Mouse (Mus musculus): ENCODE measurements around the gene Slc39a11. TPM values are rescaled to one million over a fixed set of nuclear protein-coding genes. Genes with fewer than 3 reads are reported as not detected.
A peak's percentile ranks its signal among the peaks of the same experiment; 100 is the strongest.

The Slc39a11 gene
- total RNA-seq, 2 experiments from 2014 or later = 21.7 to 23.1 TPM

- Histone ChIP-seq H3K27ac (no peak overlapping the region), H3K4me3 (no peak overlapping the region)
- no peak for DNase-seq (ENCODE audit: low spot score in 2 of 2)
- no peak for TF ChIP-seq CTCF (conservative IDR thresholded peaks at IDR 0.05)
These were observed 256.3 kb downstream of the Slc39a11 start for GRCm38 (mm10) chr11:113393366-113394150.

GRCm38 (mm10) chr11:113391664-113392063 is 258.2 kb downstream of the Slc39a11 start:
- TF ChIP-seq CTCF (conservative IDR thresholded peaks at IDR 0.05) = no peak

GRCm38 (mm10) chr11:113389637-113390036 is 260.2 kb downstream of the Slc39a11 start:
- Histone ChIP-seq H3K27ac (no peak overlapping the region), H3K4me3 (no peak overlapping the region)
- no peak for TF ChIP-seq CTCF (conservative IDR thresholded peaks at IDR 0.05)
- no peak for DNase-seq (ENCODE audit: low spot score in 2 of 2)

More at GRCm38 (mm10) chr11:113391664-113392063, 258.2 kb downstream of the Slc39a11 start:
- no peak for DNase-seq (ENCODE audit: low spot score in 2 of 2)
- no peak overlapping the region for H3K27ac ChIP-seq
- no peak overlapping the region for H3K4me3 ChIP-seq

GRCm38 (mm10) chr11:113382674-113383571 is 267.0 kb downstream of the Slc39a11 start:
- TF ChIP-seq CTCF (conservative IDR thresholded peaks at IDR 0.05) = no peak
- H3K27ac ChIP-seq = no peak overlapping the region
- no peak for DNase-seq (ENCODE audit: low spot score in 2 of 2)
- no peak overlapping the region for H3K4me3 ChIP-seq

- DNase-seq (ENCODE audit: low spot score in 2 of 2) = no peak
- Histone ChIP-seq H3K4me3 (no peak overlapping the region), H3K27ac (no peak overlapping the region)
- no peak for TF ChIP-seq CTCF (conservative IDR thresholded peaks at IDR 0.05)
These were observed 268.3 kb downstream of the Slc39a11 start for GRCm38 (mm10) chr11:113381550-113381949.

GRCm38 (mm10) chr11:113378867-113379266 is 271.0 kb downstream of the Slc39a11 start:
- no peak for DNase-seq (ENCODE audit: low spot score in 2 of 2)
- no peak for TF ChIP-seq CTCF (conservative IDR thresholded peaks at IDR 0.05)
- no peak overlapping the region for H3K4me3 ChIP-seq
- H3K27ac ChIP-seq = no peak overlapping the region

- Histone ChIP-seq H3K4me3 (no peak overlapping the region), H3K27ac (no peak overlapping the region)
- TF ChIP-seq CTCF (conservative IDR thresholded peaks at IDR 0.05) = peak; percentile 65
- DNase-seq (ENCODE audit: low spot score in 2 of 2) = no peak
These were observed 273.8 kb downstream of the Slc39a11 start for GRCm38 (mm10) chr11:113376066-113376465.

GRCm38 (mm10) chr11:113373926-113374325 is 276.0 kb downstream of the Slc39a11 start:
- no peak for DNase-seq (ENCODE audit: low spot score in 2 of 2)
- no peak for TF ChIP-seq CTCF (conservative IDR thresholded peaks at IDR 0.05)
- H3K4me3 ChIP-seq = no peak overlapping the region
- H3K27ac ChIP-seq = peak overlapping the region; percentile 51; the same call in 1 of the 2 replicates

GRCm38 (mm10) chr11:113373331-113373730 is 276.5 kb downstream of the Slc39a11 start:
- no peak for TF ChIP-seq CTCF (conservative IDR thresholded peaks at IDR 0.05)
- DNase-seq (ENCODE audit: low spot score in 2 of 2) = no peak
- Histone ChIP-seq H3K4me3 (no peak overlapping the region), H3K27ac (peak overlapping the region; percentile 51)

GRCm38 (mm10) chr11:113368046-113368445 is 281.8 kb downstream of the Slc39a11 start:
- Histone ChIP-seq H3K4me3 (no peak overlapping the region), H3K27ac (no peak overlapping the region)
- TF ChIP-seq CTCF (conservative IDR thresholded peaks at IDR 0.05) = no peak
- no peak for DNase-seq (ENCODE audit: low spot score in 2 of 2)

GRCm38 (mm10) chr11:113366257-113367030 is 283.4 kb downstream of the Slc39a11 start:
- Histone ChIP-seq H3K4me3 (no peak overlapping the region), H3K27ac (no peak overlapping the region)
- no peak for TF ChIP-seq CTCF (conservative IDR thresholded peaks at IDR 0.05)
- no peak for DNase-seq (ENCODE audit: low spot score in 2 of 2)

GRCm38 (mm10) chr11:113363739-113364138 is 286.1 kb downstream of the Slc39a11 start:
- no peak for TF ChIP-seq CTCF (conservative IDR thresholded peaks at IDR 0.05)
- H3K27ac ChIP-seq = no peak overlapping the region

More at GRCm38 (mm10) chr11:113363739-113364138, 286.1 kb downstream of the Slc39a11 start:
- H3K4me3 ChIP-seq = no peak overlapping the region
- no peak for DNase-seq (ENCODE audit: low spot score in 2 of 2)

Measured in layer of hippocampus, adult 2 months (tissue).